Mouse (Mus musculus) liver, adult 2 months (tissue): ENCODE measurements around the gene B4galnt1. TPM values are rescaled to one million over a fixed set of nuclear protein-coding genes. Genes with fewer than 3 reads are reported as not detected.

Experiments
- DNase-seq: peaks from one replicate; pipeline ENCODE4 v3.0.0-alpha.2; 2011; ENCODE audit warnings: low read depth, low spot score; ENCODE audit errors: extremely low read depth
- H3K27ac ChIP-seq: fragments of 200-500 bp; replicated peaks from 2 replicates; pipeline ENCODE4 v1.5.1; 2012; ENCODE audit warnings: low read depth, mild to moderate bottlenecking, control low read depth, inconsistent platforms, low read length; ENCODE audit not compliant: insufficient read depth
- H3K27me3 ChIP-seq: fragments of 200-500 bp; 2 replicates; pipeline ENCODE4 v1.6.1; 2012; ENCODE audit warnings: mild to moderate bottlenecking, moderate library complexity, low read length, inconsistent platforms; ENCODE audit not compliant: control insufficient read depth, insufficient read depth
- H3K36me3 ChIP-seq: fragments of 200-500 bp; 2 replicates; pipeline ENCODE4 v1.6.1; 2012; ENCODE audit warnings: low read length, inconsistent platforms; ENCODE audit not compliant: control insufficient read depth, insufficient read depth
- H3K4me1 ChIP-seq: fragments of 200-500 bp; 2 replicates; pipeline ENCODE4 v1.6.1; 2011; ENCODE audit warnings: low read length; ENCODE audit not compliant: control insufficient read depth, insufficient read depth
- H3K4me3 ChIP-seq: fragments of 200-500 bp; 2 replicates; pipeline ENCODE4 v1.5.1; 2011; ENCODE audit warnings: low read depth, mild to moderate bottlenecking, control low read depth, low read length, moderate library complexity; ENCODE audit not compliant: insufficient read depth
- H3K79me2 ChIP-seq: fragments of 200-500 bp; 2 replicates; pipeline ENCODE4 v1.6.1; 2012; ENCODE audit warnings: inconsistent platforms, mild to moderate bottlenecking, low read length, moderate library complexity; ENCODE audit not compliant: control insufficient read depth, insufficient read depth
- H3K9ac ChIP-seq: fragments of 200-500 bp; 2 replicates; pipeline ENCODE4 v1.6.1; 2012; ENCODE audit warnings: low read depth, mild to moderate bottlenecking, control low read depth, inconsistent platforms, low read length
- CTCF ChIP-seq: fragments of 200-500 bp; IDR thresholded peaks from 2 replicates; pipeline ENCODE4 v1.5.1; 2011; ENCODE audit warnings: low read depth, low read length, control low read depth
- POLR2A ChIP-seq: fragments of 200-500 bp; IDR thresholded peaks from 2 replicates; pipeline ENCODE4 v1.6.1; 2011; ENCODE audit warnings: low read length, control low read depth; ENCODE audit not compliant: insufficient read depth; ENCODE audit errors: extremely low read depth
- WGBS: fragments of 180-500 bp; shearing (Covaris S2); methylation state at CpG from one replicate; pipeline ENCODE4 v1.1.7; 2018; 5-methylcytosine and 5-hydroxymethylcytosine counted together
- polyA plus RNA-seq: library from polyadenylated mRNA; depleted of rRNA; stranded (reverse); fragments of >200 nt; gene quantifications from 2 replicates; pipeline ENCODE4 v1.2.3, GENCODE M21; 2012
- total RNA-seq: library from RNA; depleted of rRNA; stranded (reverse); fragments of >200 nt; gene quantifications from 2 replicates; pipeline ENCODE4 v1.2.3, GENCODE M21; 2014

B4galnt1 gene
- total and polyA plus RNA-seq, 2 experiments = 21.9 to 85.0 TPM

DNA sequence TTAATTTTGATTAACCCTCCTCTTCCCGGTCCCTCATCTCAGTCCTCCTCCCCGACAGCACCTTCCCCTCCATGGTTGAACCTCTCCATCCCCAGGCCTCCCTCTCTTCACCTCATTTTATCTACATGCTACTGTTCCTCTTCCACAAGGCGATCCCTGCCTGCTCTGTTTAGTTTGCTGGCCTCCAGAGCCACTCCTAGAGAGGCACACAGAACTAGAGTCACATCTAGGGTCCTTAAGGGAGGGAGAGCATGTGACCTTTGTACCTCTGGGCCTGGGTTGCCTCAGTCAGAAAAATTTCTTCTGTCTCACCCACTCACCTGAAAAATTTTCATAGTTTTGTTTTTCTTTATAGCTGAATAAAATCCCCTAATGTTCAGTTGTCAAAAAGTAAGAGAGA lies 27.1 kb upstream of the B4galnt1 start:
- peaks cover 6% of the 10 kb centered on the region for H3K4me1 ChIP-seq
- no peak for DNase-seq
- H3K27ac ChIP-seq = peak overlapping the region; percentile 42

DNA sequence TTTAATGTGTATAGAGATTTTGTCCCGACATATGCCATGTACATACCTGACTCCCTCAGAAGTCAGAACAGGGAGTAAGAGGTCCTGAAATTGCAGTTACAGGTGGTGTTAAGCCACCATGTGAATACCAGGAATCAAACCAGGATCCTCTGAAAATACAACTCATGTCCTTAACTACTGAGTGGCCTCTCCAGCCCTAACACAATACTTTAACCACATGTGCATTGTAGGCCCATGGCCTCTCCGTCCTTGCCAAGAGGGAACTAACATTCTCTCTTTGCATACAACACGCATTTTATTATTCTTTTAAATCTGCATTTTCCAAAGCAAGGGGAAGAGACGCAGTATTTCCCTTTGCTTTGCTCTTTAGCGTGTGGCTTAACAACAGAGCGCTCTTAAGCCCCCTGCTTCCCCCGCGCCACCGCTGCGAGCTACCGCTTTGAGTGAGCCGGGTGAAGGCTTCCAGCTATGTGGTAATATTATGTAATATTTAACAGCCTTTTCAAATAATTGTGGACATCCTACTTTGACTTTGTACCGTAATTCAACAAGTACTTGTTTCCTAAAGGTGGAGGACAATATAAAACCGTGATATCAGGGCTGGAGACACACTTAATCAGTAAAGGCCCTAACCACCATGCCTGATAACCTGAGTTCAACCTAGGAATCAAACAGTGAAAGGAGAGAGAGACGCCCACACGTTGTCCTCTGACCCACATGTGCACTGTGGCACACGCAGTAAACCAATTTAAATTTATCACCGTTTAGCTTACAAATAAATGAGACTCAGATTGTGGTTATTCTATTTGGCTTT lies 26.5 kb upstream of the B4galnt1 start:
- TF ChIP-seq POLR2A (no peak), CTCF (no peak)
- Histone ChIP-seq H3K4me1 (peaks cover 6% of the 10 kb centered on the region), H3K9ac (peak overlapping the region; percentile 42; the same call in 1 of the 2 replicates), H3K4me3 (peak overlapping the region; percentile 33; the same call in 1 of the 2 replicates), H3K27me3 (no peaks in the 10 kb centered on the region), H3K36me3 (no peaks in the 10 kb centered on the region), H3K79me2 (no peaks in the 10 kb centered on the region; the same call in 1 of the 2 replicates), H3K27ac (peak overlapping the region; percentile 95)
- 23% methylated on average over 18 of the region's 18 CpGs for WGBS
- DNase-seq = peak; percentile 97

More for the DNA sequence above, 27.1 kb upstream of the B4galnt1 start:
- no peaks in the 10 kb centered on the region for H3K79me2 ChIP-seq
- TF ChIP-seq POLR2A (no peak), CTCF (no peak)
- H3K9ac ChIP-seq = no peak overlapping the region
- H3K36me3 ChIP-seq = no peaks in the 10 kb centered on the region
- no peaks in the 10 kb centered on the region for H3K27me3 ChIP-seq
- WGBS = 74% methylated on average over 3 of the region's 3 CpGs
- no peak overlapping the region for H3K4me3 ChIP-seq

DNA sequence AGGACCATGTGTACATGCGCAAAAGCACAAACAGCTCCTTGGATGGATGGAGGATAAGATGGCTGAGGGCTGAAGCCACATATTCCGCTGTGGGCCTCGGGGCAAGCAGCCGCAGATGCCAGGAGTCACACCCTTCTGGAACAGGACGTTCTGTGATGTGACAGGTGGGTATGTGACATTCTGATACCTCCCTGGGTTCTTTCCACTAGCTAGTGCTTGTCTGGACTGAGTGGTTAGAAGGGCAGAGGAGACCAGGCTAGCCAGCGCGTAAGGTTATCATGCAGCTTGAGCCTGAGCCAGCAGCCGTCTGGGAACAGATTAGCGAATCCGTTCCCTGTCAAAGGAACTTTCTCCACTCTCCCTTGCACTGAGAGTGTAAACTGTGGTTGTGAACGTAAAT lies 24.1 kb upstream of the B4galnt1 start:
- Histone ChIP-seq H3K79me2 (no peaks in the 10 kb centered on the region; the same call in 1 of the 2 replicates), H3K9ac (no peak overlapping the region), H3K4me1 (peaks cover 8% of the 10 kb centered on the region), H3K4me3 (no peak overlapping the region), H3K27me3 (no peaks in the 10 kb centered on the region), H3K36me3 (no peaks in the 10 kb centered on the region), H3K27ac (no peak overlapping the region)
- WGBS = 91% methylated on average over 11 of the region's 11 CpGs
- DNase-seq = no peak
- TF ChIP-seq CTCF = no peak
- TF ChIP-seq POLR2A = no peak

DNA sequence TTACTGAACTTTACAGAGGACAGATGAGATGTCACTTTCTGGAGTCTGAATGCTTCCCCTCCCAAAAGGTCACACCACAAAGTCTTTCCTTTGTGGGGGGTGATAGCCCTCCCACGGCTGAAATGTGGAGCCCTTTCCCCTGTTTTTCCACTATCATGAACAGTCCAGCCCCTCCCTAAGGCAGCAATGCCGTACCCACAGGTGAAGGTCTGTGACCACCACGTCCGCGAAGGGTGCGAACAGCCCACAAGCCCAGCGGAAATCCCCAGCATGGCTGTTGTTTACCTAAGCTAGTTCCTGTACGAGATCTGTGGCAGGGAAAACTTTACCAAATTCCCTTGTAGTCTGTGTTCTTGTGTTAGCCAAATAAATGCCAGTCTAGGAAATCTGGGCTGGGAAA lies 23.5 kb upstream of the B4galnt1 start:
- TF ChIP-seq CTCF (no peak), POLR2A (no peak)
- H3K27me3 ChIP-seq = no peaks in the 10 kb centered on the region
- peaks cover 8% of the 10 kb centered on the region for H3K4me1 ChIP-seq
- H3K79me2 ChIP-seq = no peaks in the 10 kb centered on the region; the same call in 1 of the 2 replicates
- WGBS = 76% methylated on average over 8 of the region's 8 CpGs
- DNase-seq = no peak
- H3K36me3 ChIP-seq = no peaks in the 10 kb centered on the region
- H3K27ac ChIP-seq = no peak overlapping the region
- H3K9ac ChIP-seq = no peak overlapping the region
- no peak overlapping the region for H3K4me3 ChIP-seq

DNA sequence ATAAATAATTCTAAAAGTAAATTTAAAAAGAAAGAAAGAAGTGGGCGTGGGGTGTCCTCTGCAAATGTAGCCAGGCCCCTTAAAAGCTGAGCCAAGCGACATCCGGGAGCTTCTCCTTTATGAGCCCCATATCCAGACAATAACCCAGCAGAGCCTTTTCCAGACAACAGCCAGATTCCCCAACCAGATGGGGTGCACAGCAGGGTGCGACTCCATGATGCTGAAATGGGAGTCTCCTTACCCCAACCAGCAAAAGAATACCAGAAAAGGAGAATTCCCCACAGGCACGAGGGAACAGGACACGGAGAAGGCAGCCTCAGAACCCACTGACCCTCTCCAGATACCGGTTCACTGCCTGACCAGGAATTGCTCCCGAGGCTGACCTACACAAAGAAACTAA lies 21.8 kb upstream of the B4galnt1 start:
- H3K4me3 ChIP-seq = no peak overlapping the region
- H3K36me3 ChIP-seq = no peaks in the 10 kb centered on the region
- H3K27ac ChIP-seq = no peak overlapping the region
- no peak overlapping the region for H3K9ac ChIP-seq
- DNase-seq = no peak
- H3K4me1 ChIP-seq = peaks cover 9% of the 10 kb centered on the region
- no peaks in the 10 kb centered on the region; the same call in 1 of the 2 replicates for H3K79me2 ChIP-seq
- no peaks in the 10 kb centered on the region for H3K27me3 ChIP-seq
- no peak for TF ChIP-seq POLR2A
- no peak for TF ChIP-seq CTCF
- WGBS = 93% methylated on average over 8 of the region's 8 CpGs

DNA sequence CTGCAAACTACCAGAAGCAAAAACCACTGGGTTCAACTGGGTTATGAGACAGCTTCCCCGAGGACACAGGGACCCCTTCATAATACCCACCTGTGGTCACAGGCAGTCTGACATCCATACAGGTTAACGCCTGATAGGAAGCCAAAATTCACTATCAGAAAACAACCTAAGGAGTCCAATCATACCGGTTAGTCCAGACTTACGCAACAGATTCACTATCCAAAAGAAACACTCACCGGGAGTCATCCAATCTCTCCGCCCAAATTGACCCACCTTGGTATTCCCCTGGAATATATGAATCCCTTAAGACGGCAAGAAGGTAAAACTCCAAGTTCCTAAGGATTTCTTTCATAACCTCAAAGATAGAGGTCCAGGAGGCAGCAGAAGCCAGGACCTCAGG lies 20.5 kb upstream of the B4galnt1 start:
- TF ChIP-seq CTCF (no peak), POLR2A (no peak)
- no peaks in the 10 kb centered on the region for H3K27me3 ChIP-seq
- 40% methylated on average over 7 of the region's 7 CpGs for WGBS
- no peak overlapping the region for H3K9ac ChIP-seq
- DNase-seq = peak; percentile 80
- H3K4me1 ChIP-seq = peaks cover 7% of the 10 kb centered on the region
- H3K79me2 ChIP-seq = no peaks in the 10 kb centered on the region; the same call in 1 of the 2 replicates
- no peak overlapping the region for H3K4me3 ChIP-seq
- no peaks in the 10 kb centered on the region for H3K36me3 ChIP-seq
- H3K27ac ChIP-seq = peak overlapping the region; percentile 7; the same call in 1 of the 2 replicates
